Mouse (Mus musculus) heart, postnatal 10 days (tissue): ENCODE data around the gene Trmt11. TPM values are rescaled to one million over a fixed set of nuclear protein-coding genes. Genes with fewer than 3 reads are reported as not detected.
"Not testable (repeated sequence)": the region's sequence is repeated elsewhere in the genome, so short reads cannot be mapped to it uniquely, and the experiment has no call there.

Experiments
- DNase-seq, 2 experiments: peaks; one replicate each; pipeline ENCODE4 v3.0.0; 2021
- intact Hi-C: fragments of 180-260 bp; cut with DNase I; formaldehyde crosslinking; loops from one replicate; pipeline ENCODE4 v1.15.1; 2025
- total RNA-seq, 2 experiments: library from RNA; stranded (reverse); gene quantifications; 2 replicates each; pipeline ENCODE4 v1.2.3; 2021

The Trmt11 gene
- total RNA-seq, 2 experiments from 2014 or later: 6.0 to 6.3 TPM

DNA sequence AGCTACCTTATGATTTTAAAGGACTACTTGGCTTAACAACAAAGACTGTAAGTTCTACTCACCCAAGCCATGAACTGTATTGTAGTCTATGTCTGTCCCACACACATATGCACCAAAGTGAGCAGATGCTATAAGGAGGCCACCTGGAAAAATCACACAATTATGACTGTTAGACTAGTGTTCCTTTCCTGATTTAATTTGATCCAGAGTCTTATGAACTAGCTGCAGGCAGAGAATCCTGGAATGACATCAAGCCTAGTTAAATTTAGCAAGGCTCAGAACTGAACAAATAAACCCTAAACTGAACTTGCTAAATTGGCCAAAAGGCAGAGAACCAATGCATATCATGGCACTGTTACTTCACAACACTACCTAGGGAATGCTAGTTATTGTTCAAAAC, 34.2 kb downstream of the Trmt11 start:
- intact Hi-C loops: no loop called here
- DNase-seq: no peak

GRCm38 (mm10) chr10:30564651-30565050, 35.9 kb downstream of the Trmt11 start:
- intact Hi-C loops: no loop called here
- DNase-seq: no peak

GRCm38 (mm10) chr10:30555686-30556578, 44.6 kb downstream of the Trmt11 start:
- DNase-seq: no peak
- intact Hi-C loops: no loop called here

DNA sequence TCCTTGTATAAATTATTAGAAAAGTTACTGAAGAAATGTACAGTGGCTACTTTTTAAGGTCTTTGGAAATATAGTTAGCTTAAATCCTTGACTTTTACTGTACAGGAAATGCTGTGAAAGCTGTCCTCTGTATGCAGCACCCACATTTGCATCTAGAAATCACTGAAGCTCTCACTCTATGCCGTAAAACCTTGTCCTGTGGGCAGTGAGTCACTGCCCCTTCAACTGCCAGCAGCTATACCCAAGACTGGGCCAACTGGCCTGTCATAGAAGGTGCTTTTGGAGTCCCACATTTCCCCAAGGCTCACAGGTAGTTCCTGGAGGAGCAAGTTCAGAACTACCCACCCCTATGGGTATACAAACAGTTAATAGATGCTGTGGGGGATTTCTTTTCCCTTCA, 48.2 kb downstream of the Trmt11 start:
- DNase-seq: no peak
- intact Hi-C loops: no loop called here

- intact Hi-C loops: no loop called here
- no peak for DNase-seq
Observed at GRCm38 (mm10) chr10:30549974-30550373, 50.6 kb downstream of the Trmt11 start.

DNA sequence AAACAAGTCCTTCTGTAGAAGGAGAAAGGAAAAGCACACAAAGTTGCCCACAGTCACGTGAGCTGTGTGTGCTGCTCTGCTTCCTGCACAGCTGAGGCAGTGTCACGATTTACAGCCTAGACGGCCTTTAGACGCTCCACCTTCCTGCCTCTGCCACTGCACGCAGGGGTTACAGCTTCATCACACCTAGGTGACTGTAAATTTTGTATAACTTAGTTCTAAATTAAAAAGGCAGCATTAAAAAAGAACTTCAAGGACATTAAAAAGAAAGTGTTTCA, 62.1 kb downstream of the Trmt11 start:
- intact Hi-C loops: loop anchor here (5.0 kb wide), 1 partner anchor 1006 kb away; no protein-coding TSS in a partner anchor
- no peak for DNase-seq

DNA sequence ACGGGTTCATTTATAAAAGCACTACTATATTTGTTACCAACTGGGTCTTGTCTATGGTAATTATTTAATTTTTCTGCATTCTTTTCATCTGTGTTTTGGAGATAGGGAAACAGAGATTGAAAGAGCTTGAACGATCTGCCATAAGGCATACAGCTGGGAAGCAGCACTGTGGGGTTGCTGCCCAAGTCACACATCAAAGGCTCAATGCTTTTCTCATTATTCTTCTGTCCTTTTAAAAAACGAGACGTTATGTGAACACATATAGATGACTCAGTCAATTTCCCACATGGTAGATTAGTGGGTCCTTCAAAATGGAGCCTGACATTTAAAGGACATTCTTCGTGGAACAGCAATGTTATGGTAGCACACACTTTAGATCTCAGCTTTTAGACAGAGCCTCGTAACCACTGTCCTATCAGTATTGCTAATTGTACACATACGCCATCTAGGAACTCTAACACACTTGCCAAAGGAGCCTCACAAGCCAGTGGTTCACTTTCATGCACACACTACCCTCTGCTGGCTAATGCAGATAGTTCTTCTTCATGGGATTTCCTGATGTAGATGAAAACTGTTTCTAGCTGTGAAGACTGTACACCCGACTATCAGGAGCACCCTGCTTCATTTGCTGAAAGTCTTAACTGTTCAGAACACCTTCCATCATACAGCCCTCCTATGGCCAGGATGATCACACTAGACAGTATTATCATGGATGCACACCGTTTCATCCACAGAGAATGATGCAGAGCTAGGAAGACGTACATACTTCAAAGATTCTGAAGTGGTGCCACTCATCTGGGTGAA, 62.6 kb downstream of the Trmt11 start:
- intact Hi-C loops: loop anchor here (5.0 kb wide), 1 partner anchor 1006 kb away; no protein-coding TSS in a partner anchor
- DNase-seq: peak; percentile 12 to 16

GRCm38 (mm10) chr10:30535930-30536329, 64.6 kb downstream of the Trmt11 start:
- intact Hi-C loops: loop anchor here (5.0 kb wide), 1 partner anchor 1004 kb away; no protein-coding TSS in a partner anchor
- DNase-seq: not testable (repeated sequence)

GRCm38 (mm10) chr10:30527122-30527521, 73.4 kb downstream of the Trmt11 start:
- no peak for DNase-seq
- intact Hi-C loops: no loop called here

- DNase-seq: no peak
- intact Hi-C loops: no loop called here
Observed at GRCm38 (mm10) chr10:30521727-30522126, 78.8 kb downstream of the Trmt11 start.

DNA sequence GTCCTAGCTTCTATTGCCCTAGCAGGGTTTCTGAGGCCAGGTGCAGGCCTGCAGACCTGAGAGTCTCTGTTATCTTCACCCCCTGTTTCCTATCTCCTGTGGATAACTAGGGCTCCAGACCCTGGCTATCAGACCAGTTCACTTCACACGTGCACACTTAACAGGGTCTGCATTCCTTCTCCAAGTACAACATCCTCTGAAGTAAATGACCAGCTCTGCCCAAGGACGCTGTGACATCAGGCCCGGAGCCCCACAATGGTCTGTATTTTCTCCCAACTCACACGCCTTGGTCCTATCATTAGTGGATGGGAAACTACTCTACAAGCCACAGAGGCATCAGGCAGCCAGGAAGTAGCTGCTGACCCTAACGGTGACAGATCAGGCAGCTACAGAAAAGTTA, 81.4 kb downstream of the Trmt11 start:
- intact Hi-C loops: no loop called here
- no peak for DNase-seq

- intact Hi-C loops: no loop called here
- DNase-seq: no peak
Observed at GRCm38 (mm10) chr10:30517224-30517623, 83.3 kb downstream of the Trmt11 start.

- no peak for DNase-seq
- intact Hi-C loops: no loop called here
Observed at GRCm38 (mm10) chr10:30516771-30517170, 83.8 kb downstream of the Trmt11 start.

DNA sequence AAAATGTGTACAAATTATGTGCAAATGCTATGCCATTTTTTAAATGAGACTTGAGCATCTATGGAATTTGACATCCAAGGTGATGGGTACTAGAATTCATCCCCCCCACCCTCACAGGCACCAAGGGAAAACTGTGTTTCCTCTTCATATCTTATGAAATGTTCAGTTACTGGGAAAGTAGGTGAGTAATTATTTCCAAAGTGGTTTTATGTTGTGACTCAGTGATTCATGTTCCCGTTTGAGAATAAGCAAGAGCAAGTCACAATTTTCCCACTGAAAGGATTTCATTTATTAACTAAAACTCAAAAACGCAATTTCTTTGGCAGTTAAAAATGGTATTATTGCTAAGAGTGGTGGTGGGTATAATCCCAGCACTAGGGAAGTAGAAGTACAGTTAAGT, 95.8 kb downstream of the Trmt11 start:
- no peak for DNase-seq
- intact Hi-C loops: no loop called here

GRCm38 (mm10) chr10:30503168-30503567, 97.4 kb downstream of the Trmt11 start:
- DNase-seq: no peak
- intact Hi-C loops: no loop called here

DNA sequence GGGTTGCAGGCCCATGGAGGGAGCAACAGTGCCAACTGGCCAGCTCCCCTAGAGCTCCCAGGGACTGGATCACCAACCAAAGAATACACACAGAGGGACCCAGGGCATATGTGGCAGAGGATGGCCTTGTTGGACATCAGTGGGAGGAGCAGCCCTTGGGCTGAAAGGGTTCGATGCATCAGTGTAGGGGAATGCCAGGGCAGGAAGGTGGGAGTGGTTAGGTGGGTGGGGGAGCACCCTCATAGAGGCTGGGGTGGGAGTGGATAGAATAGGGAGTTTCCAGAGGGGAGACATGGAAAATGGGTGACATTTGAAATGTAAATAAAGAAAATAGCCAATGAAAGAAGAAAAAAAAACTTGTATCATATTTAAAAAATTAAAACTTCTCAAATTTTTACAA, 97.8 kb downstream of the Trmt11 start:
- no peak for DNase-seq
- intact Hi-C loops: no loop called here

- DNase-seq, intact Hi-C loops: not testable (repeated sequence)
Observed at GRCm38 (mm10) chr10:30498223-30498622, 102.3 kb downstream of the Trmt11 start.

Other genes starting within 250 kb of the Trmt11 start
- 10 to 100 TPM; 51.6 to 52.4 TPM for gene Hint3, start 28.9 kb upstream of the Trmt11 start, total RNA-seq
- 1 to 10 TPM; 7.3 to 8.4 TPM for gene Ncoa7, start 202.6 kb upstream of the Trmt11 start, total RNA-seq
- 1 to 10 TPM; 7.1 to 7.7 TPM for gene Hey2, start 242.1 kb upstream of the Trmt11 start, total RNA-seq